Mouse (Mus musculus): ENCODE data around the gene Ubr1.

GRCm38 (mm10) chr2:120952176-120952938 lies 18.2 kb downstream of the Ubr1 start:
- TF ChIP-seq POLR2A (IDR thresholded peaks at IDR 0.05; ENCODE audit: borderline replicate concordance, low read depth, low read length), result no peak
- TF ChIP-seq CTCF (IDR thresholded peaks at IDR 0.05; ENCODE audit: low read depth, low read length), result no peak

Measured in bone marrow macrophage, adult 2 months (primary cell).